15 mouse cellular contexts compared by ENCODE assay signal in the genomic region with DNA sequence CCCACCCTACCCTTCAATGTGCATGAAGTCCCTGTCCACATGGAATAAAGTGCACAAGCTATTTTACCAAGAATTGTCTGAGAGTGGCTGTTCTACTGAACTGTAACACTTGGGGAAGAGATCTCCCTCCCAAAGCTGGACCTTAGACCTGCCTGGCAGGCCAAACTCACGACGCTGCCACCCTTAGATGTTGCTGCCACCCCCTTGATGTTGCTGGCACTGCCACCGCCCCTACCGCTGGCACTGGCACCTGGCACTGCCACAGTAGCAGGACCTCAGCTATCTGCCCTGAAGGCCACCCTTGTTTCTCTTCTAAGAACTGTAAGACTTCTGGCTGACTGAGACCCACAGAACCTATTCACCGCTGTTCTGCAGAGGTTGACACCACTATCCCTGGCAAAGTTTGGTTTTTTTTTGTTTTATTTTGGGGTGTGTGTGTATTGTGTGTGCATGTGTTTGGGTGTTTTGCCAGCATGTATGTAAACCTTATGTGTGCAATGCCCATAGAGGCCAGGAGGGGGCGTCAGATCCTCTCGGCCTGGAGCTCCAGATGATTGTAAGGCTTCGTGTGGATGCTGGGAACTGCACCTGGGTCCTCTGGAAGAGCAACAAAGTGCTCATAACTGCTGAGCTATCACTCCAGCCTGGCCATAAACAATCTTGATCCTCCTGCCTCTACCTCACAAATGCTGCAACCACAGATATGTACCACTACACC. TPM values are rescaled to one million over a fixed set of nuclear protein-coding genes. Genes with fewer than 3 reads are reported as not detected.
DNase-seq lines count a peak whose midpoint lies in the region; ATAC-seq and TF ChIP-seq lines count a peak whose summit lies in the region.
"Had no signal": no experiment of that assay in that cellular context is flagged by ENCODE, and none has a peak within 500 bp of the region (broad histone marks: within the 10 kb centered on the region; RNA-seq: fewer than 3 reads in every experiment).

No protein-coding gene starts in this region.

- H3K36me3 ChIP-seq in kidney, postnatal 0 days (ENCODE audit: insufficient read depth, low read length), result no peaks in the 10 kb centered on the region
- H3K36me3 ChIP-seq: embryonic facial prominence, embryonic 10.5 days; midbrain, embryonic 12.5 days; neural tube, embryonic 13.5 days had no signal

- ATAC-seq in kidney, postnatal 0 days (replicated peaks; ENCODE audit: low FRiP score, low read depth), result no peak

- DNase-seq in adrenal gland, postnatal 10 days, result peak; percentile 49
- DNase-seq in adrenal gland, adult 18-20 months (ENCODE audit: low spot score in 2 of 2), result no peak
- DNase-seq in kidney, postnatal 0 days (ENCODE audit: low spot score), result no peak
- DNase-seq in kidney, postnatal 14 days, result no peak
- peak; percentile 43 for DNase-seq in thymus, postnatal 4 days
- DNase-seq in thymus, postnatal 25 days, result no peak
- DNase-seq in right cerebral cortex, adult 2 months (ENCODE audit: low spot score in 2 of 2), result no peak
- DNase-seq in right cerebral cortex, adult 18-20 months, result no peak
- DNase-seq: cerebellum, adult 9-10 months; heart, postnatal 4 days; kidney, postnatal 10 days; lung, adult 2 months had no signal

- no peak overlapping the region for H3K27ac ChIP-seq in kidney, postnatal 0 days
- H3K27ac ChIP-seq: embryonic facial prominence, embryonic 10.5 days; midbrain, embryonic 12.5 days; neural tube, embryonic 13.5 days had no signal

- no peak overlapping the region for H3K4me3 ChIP-seq in kidney, postnatal 0 days (replicated peaks; ENCODE audit: low read depth, low read length)
- H3K4me3 ChIP-seq: embryonic facial prominence, embryonic 10.5 days; midbrain, embryonic 12.5 days; neural tube, embryonic 13.5 days had no signal

- no peaks in the 10 kb centered on the region for H3K4me1 ChIP-seq in kidney, postnatal 0 days (replicated peaks; ENCODE audit: insufficient read depth, low read length)
- H3K4me1 ChIP-seq: midbrain, embryonic 12.5 days; neural tube, embryonic 13.5 days had no signal

- WGBS in kidney, postnatal 0 days, result 90% methylated on average over 8 of the region's 8 CpGs

- H3K4me2 ChIP-seq in kidney, postnatal 0 days (ENCODE audit: low read length), result no peak overlapping the region
- H3K4me2 ChIP-seq: midbrain, embryonic 12.5 days; neural tube, embryonic 13.5 days had no signal

- TF ChIP-seq CTCF in kidney, postnatal 0 days (IDR thresholded peaks at IDR 0.05; ENCODE audit: low read depth), result peak; percentile 22; the same call in 1 of the 2 replicates

- H3K9ac ChIP-seq in kidney, postnatal 0 days (ENCODE audit: low read depth, low read length), result no peak overlapping the region
- H3K9ac ChIP-seq: midbrain, embryonic 12.5 days; neural tube, embryonic 13.5 days had no signal

- no peaks in the 10 kb centered on the region for H3K27me3 ChIP-seq in kidney, postnatal 0 days (ENCODE audit: insufficient read depth, low read length)
- H3K27me3 ChIP-seq: midbrain, embryonic 12.5 days; neural tube, embryonic 13.5 days had no signal

- H3K9me3 ChIP-seq in kidney, postnatal 0 days (replicated peaks; ENCODE audit: low read length), result no peaks in the 10 kb centered on the region
- H3K9me3 ChIP-seq: embryonic facial prominence, embryonic 10.5 days; midbrain, embryonic 12.5 days; neural tube, embryonic 13.5 days had no signal

RNA-seq across cellular contexts. Expression of gene Sh3bp5, which starts 19.1 kb away (rescaled TPM):
- total RNA-seq in adrenal gland, postnatal 10 days (2021), result 100 to 1,000 TPM; 107 to 135 TPM
- total RNA-seq in adrenal gland, adult 18-20 months (2021), result 100 to 1,000 TPM; 136 to 182 TPM
- polyA plus RNA-seq in kidney, postnatal 0 days (2015; fragmentation: Nextera tagmentation; extraction: Ambion mirVana), result 45.2 and 46.8 TPM in 2 replicates

RNA-seq across cellular contexts. Expression of gene Eaf1, which starts 39.2 kb away (rescaled TPM):
- total RNA-seq in adrenal gland, postnatal 10 days (2021), result 10 to 100 TPM; 30.9 to 38.7 TPM
- 10 to 100 TPM; 52.1 to 60.1 TPM for total RNA-seq in adrenal gland, adult 18-20 months (2021)
- polyA plus RNA-seq in kidney, postnatal 0 days (2015; fragmentation: Nextera tagmentation; extraction: Ambion mirVana), result 14.9 and 16.0 TPM in 2 replicates

RNA-seq across cellular contexts. Expression of gene Mettl6, which starts 39.8 kb away (rescaled TPM):
- 10 to 100 TPM; 19.7 to 24.1 TPM for total RNA-seq in adrenal gland, postnatal 10 days (2021)
- total RNA-seq in adrenal gland, adult 18-20 months (2021), result 10 to 100 TPM; 19.9 to 20.8 TPM
- polyA plus RNA-seq in kidney, postnatal 0 days (2015; fragmentation: Nextera tagmentation; extraction: Ambion mirVana), result 43.9 and 51.6 TPM in 2 replicates

Comparison
In these comparisons a context has a peak if more than half of its experiments do, and no peak if none do; other contexts are left out.
1. DNase-seq: peak in adrenal gland, postnatal 10 days (single experiment) and thymus, postnatal 4 days (single experiment); none in adrenal gland, adult 18-20 months (0 of 2), kidney, postnatal 0 days (single experiment), kidney, postnatal 14 days (single experiment), thymus, postnatal 25 days (single experiment), right cerebral cortex, adult 2 months (0 of 2) and right cerebral cortex, adult 18-20 months (single experiment).